Mouse (Mus musculus): ENCODE measurements around the gene Ldb2.

- TF ChIP-seq MAX (IDR thresholded peaks at IDR 0.05; ENCODE audit: low read length): no peak
- no peak for TF ChIP-seq TCF12 (IDR thresholded peaks at IDR 0.05; ENCODE audit: low read depth, low read length)
- TF ChIP-seq EP300 (IDR thresholded peaks at IDR 0.05; ENCODE audit: low read depth in 1 of 2, low read length in 2 of 2): no peak
- no peak for TF ChIP-seq USF2 (IDR thresholded peaks at IDR 0.05; ENCODE audit: borderline replicate concordance in 1 of 2, insufficient read depth in 1 of 2, low read depth in 1 of 2, low read length in 2 of 2)
These were observed 129.1 kb downstream of the Ldb2 start for GRCm38 (mm10) chr5:44670336-44670735.
